Mouse (Mus musculus): Measurements from ENCODE around the gene Selenov.
"Not testable (repeated sequence)": the region's sequence is repeated elsewhere in the genome, so short reads cannot be mapped to it uniquely, and the experiment has no call there.

Selenov gene

DNA sequence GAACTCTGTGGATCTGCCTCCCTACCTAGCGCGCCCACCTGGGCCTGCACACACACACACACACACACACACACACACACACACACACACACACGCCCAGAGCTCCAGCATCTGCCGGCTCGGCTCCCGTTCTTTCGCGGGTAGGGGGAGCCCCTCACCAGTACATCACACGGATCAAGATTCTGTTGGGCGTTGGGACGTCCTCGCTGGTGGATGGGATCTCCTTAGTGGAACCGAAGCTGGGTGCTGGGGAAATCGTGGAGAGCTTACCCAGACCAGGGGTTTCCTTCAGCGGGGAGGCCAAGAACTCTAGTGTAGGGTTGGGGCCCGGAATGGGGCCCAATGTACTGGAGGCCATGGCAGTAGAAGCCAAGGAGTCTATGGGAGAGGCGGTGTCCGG, 821 bp downstream of the Selenov start:
- no peak for DNase-seq

DNA sequence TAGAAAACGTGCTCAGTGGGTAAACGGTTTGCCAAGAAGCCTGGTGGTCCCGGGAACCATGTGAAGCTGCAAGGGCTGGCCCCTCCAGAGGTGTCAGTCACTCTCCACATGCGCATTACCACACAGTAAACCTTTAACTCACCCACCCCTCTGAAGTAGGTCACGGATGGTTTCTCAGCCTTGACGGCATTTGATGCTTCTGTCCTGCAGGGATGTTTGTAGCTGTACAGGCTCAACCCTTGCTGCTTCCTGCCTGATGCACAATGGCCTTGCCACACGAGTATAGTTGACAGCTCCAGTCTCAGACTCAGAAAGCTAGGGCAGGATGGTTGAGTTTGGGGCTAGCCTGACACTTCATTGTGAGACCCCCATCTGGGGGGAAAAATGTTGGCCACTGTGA, 10.4 kb downstream of the Selenov start:
- DNase-seq: no peak

DNA sequence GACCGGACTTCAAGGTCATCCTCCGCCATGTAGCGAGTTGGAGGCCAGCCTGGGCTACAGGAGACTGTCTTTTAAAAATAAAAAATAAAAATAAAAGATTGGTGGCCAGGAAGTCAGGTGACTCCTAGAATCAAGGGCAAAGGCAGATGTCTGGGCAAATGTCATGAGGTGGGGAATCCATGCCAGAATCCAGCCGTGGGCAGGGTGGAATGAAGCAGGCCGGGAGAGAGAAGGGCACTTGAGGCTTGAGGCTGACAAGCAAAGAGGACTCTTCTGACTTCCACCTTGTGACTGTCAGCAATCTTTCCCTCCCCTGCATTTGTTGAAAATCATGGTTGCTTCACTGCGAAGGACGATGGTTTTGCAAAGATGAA, 12.7 kb downstream of the Selenov start:
- no peak for DNase-seq

DNA sequence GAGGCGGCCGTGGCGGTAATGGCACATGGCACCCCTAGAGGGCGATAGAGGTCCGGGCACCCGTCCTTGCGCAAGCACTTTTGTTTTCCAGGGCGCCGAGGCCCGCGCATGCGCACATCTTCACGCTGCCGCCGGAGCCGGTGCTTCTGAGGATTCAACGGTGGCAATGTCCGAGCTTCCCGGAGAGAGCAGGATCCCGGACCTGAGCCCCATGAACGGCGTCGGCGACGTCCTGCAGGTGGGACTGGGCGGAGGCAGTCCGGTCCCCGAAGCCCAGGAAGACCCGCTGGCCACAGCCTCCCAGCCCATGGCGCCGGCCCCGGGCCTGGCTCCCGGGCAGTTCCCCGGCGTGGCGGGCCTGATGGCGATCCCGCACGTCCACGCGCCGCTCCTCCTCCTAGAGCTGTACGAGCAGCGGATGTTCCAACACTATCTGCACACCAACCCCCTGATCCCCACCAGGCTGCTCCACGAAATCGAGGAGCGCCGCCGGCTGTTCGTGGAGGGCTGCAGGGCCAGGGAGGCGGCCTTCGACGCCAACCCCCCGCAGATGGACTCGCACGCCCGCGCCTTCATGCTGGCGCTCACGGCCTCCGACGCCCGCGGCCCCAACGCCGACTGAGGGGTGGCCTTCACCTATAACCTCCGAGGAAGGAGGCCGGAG, 13.2 kb downstream of the Selenov start, which contains the start of gene Eid2b:
TSS of gene Eid2b (plus strand) at position 125 of the 664 bp plus-strand sequence.
- DNase-seq: peak; percentile 92

DNA sequence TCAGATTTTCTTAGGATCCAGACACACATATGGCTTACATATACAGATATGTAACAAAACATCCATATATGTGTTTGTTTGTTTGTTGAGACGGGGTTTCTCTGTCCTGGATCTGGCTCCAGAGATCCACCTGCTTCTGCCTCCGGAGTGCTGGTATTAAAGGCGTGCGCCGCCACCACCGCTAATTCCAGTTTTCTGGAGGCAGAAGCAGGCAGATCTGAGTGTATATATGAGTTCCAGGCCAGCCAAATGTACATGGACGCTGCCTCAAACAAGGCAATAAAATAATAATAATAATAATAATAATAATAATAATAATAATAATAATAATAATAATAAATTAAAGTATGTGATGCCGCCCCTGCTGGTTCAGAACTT, 13.8 kb downstream of the Selenov start:
- no peak for DNase-seq

DNA sequence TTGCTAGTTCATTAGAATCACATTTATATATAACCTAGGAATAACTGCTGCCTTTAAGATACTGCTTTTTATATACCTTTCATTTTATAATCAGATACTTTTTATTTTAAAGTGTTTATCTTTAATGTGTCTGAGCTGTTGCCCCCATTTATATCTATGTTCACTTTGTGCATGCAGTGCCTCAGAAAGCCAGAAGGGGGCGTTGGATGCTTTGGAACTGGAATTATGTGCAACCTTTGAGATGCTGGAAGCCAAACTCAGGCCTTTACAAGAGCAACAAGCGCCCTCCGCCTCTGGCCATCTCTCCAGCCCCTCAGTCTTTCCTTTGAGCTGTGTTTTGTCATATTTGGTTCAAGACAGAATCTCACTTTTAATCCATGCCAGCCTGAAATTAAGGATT, 19.2 kb downstream of the Selenov start:
- no peak for DNase-seq

DNA sequence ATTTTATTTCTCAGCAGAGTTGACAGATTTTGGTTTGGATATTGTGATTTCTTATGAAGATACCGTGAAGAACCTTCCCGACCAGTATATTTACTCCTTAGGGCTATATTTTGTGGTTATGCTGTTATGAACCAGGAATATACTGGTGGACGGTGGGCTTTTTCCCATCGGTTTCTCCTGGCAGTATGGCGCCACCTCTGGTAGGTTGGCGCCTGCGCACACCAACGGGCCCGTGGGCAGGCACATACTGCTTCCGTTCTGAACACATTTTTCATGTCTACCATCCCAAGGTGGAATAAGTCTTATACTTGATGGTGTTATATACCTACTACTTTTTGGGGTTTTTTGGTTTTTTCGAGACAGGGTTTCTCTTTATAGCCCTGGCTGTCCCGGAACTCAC, 21.6 kb downstream of the Selenov start:
- DNase-seq: no peak

DNA sequence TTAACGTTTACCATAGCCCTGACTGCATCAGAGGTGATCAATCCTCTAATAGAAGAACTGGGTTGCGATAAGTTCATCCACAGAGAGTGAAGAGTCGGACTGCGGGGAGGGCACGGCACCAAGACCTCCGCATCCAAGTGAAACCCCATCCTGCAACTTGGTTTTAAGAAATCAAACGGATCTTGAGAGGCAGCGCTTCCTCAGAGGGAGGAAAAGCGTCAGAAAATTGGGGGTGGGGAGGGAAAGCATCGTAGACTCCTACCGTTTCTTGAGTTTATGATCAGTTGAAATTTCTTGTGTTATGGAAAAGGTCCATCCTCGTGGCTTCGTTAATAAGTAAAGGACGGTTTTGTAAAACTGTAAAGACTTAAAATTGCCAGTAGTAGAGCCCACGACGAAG, 22.4 kb downstream of the Selenov start:
- no peak for DNase-seq

DNA sequence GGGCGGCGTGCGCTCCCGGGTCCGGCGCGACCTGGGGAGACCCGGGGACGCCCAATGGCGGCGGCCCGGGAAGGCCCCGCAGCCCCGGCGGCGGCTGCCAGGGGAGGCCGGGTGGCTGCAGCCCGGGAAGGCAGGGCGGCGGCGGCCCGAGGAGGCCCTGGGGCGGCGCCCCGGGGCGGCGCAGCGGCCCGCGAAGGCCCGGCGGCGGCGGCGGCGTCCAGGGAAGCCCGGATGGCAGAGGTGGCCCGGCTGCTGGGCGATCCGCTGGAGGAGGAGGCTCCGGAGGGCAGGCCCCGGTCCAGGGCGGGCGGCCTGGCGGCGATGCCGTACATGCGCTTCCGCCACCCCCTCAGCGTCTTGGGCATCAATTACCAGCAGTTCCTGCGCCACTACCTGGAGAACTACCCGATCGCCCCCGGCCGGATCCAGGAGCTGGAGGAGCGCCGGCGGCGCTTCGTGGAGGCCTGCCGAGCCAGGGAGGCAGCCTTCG, 22.9 kb downstream of the Selenov start:
- peak; percentile 42 for DNase-seq

DNA sequence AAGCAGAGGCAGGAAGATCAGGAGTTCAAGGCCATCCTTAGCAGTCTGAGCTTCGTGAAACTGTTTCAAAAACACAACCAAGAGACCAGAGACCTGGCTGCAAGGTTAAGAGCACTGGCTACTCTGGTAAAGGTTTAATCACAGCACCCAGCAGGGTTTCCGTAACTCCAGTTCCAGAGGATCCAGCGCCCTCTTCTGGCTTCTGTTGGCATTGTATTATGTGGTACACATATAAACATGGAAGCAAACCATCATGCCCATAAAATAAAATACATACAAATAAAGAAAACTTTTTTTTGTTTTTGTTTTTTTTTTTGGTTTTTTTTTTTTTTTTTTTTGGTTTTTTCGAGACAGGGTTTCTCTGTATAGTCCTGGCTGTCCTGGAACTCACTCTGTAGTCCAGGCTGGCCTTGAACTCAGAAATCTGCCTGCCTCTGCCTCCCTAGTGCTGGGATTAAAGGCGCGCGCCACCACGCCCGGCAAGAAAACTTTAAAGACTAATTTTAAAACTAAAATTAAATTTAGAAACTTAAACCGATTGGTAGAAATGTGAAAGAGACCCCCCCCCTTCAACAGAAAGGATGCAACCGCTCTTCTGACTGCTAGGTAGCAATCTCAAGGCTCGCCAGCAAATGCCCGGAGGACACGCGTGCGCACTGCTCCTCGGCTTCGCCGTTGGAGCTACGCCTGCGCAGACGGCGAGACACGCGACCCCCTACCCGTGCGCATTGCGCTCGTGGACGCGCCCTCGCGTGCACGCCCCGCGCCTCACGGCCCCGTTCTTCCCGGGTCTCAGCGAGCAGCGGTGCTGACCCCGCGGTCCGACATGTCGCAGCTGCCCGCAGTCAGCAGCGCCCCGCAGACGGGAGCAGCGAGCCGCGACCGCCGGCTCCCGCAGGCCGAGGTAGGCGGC, 23.6 kb downstream of the Selenov start, which contains the start of gene Eid2:
TSS of gene Eid2 (plus strand) at position 753 of the 913 bp plus-strand sequence.
- peak; percentile 66 for DNase-seq

DNA sequence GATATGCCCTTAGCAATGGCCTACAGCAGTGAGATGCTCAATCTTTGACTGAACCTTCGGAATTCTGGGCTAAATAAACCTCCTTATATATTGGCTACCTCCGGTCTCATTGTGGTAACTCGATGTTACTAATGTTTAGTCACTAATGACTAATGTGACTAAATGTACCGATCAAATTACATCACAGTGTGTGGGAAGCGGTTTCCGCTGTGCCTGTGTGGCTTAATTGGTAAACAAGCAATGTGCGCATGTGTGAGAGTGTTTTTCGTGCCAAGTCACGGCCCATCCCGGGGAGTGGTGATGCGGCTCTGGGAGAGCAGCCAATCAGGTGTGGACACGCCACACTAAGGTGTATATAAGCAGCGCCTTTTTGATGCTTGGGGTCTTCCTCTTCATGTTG, 25.6 kb downstream of the Selenov start:
- DNase-seq: no peak

DNA sequence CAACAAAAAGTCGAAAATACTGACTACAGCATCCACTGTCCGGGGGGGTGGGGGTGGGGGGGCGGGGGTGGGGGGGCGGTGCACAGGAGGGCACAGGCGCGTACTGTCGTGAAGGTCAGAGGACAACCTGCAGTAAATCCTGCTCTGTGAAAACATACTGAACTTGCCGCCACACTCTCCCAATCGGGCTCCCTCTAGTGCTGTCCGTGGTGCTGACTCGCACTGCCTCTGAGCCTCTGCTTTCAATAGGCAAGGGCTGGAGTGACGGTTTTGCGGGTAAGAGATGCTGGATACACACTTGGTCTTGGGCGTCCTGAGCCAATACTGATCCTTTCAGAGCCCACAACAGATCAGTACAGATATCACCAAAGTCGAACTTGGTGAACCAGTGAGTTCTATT, 27.2 kb downstream of the Selenov start:
- peak; percentile 39 for DNase-seq

DNA sequence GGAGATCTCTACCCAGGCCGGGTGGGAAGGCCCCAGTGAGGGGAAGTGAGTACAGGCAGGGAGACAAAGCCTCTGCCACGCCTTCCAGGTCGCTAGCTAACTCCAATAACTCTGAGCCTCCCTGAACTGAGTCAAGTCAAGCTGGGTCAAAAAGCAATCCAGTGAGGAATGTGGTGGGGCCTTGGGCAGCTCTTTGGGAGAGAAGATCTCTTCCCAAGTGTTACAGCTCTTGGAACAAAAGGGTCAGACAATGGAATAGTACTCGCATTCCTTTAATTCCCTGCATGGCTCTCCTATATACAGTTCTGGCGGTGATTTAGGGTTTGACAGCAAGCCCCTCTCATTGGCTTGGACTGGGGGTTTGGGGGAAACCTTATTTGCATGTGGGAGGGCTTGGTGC, 28.1 kb downstream of the Selenov start:
- no peak for DNase-seq

DNA sequence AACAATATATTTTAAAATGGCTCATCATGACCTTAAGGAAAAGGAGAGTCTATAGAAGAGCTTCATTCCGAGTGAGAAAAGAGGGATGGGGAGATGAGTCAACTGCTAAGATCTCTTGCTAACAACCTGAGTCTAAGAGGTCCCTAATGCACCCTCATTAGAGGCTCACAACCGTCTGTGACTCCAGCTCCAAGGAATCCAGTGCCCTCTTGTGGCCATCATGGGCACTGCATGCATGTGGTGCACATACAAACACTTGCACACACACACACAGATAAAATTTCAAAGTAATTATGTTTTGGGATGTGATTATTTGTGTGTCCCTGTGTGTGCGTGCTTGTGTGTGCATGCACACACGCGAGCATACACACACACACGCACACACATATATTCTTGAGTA, 35.5 kb downstream of the Selenov start:
- no peak for DNase-seq

DNA sequence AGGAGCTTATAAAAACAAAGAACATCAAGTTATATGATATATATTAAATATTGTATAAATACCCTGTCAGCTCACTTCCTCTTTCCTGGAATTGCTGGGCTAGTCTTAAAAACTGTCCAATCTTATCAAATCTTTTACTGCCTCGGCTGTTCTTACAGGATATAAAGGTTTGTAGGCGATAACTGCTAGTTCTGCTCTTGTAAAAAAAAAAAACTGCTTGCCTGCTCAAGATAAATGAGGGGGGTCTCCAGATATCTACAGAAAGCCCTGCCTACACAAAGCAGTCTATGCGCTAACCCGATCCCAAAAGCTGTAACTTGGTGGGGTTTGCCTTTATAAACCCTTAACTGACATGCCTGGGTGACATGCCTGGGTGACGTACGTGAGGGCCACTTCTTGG, 36.4 kb downstream of the Selenov start:
- DNase-seq: no peak

DNA sequence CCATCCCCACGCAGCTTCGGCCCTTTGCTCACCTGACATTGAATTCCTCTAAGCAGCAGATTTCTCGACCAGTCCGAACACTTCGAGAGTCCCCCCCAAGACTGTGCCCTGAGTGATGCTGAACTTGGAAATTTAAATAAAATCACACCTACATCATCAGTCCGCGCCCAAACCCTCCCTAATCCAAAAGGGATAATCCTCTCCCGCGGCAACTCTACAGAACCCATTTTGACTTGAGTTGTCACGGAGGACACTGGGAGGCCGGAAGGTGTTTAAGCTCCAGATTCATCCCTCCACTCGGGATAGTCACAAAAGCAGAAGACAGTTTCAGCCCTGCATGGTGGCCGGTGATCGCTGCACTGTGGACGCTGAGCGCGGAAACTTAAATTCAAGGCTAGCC, 39.0 kb downstream of the Selenov start:
- no peak for DNase-seq

DNA sequence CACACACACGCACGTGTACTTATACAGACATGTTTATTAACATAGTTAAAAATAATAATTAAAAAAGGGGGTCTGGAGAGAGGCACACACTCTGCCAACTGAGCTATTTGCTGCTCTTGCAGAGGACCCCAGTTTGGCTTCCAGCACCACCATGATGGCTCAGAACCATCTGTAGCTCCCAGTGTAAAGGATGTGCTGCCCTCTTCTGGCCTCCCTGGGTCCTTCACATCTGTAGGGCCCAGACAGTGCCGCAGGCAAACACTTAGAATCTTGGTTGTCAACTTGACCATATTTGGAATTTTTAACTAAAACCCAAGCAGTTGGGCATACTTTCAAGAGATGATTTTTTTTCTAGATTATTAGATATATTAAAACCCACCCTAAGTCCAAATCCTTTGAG, 42.0 kb downstream of the Selenov start:
- no peak for DNase-seq

DNA sequence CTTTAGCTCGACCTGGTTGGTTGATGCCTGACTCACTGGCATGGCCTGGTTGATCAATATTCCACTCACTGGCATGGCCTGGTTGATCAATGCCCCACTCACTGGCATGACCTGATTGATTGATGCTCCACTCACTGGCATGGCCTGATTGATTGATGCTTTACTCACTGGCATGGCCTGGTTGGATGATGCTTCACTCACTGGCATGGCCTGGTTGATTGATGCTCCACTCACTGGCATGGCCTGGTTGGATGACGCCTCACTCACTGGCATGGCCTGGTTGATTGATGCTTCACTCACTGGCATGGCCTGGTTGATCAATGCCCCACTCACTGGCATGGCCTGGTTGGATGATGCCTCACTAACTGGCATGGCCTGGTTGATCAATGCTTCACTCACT, 47.0 kb downstream of the Selenov start:
- DNase-seq: not testable (repeated sequence)

All from kidney, adult 11 months (tissue).